In genomic region chr7:24903444-24903825, GRCm38 (mm10) we compare ENCODE assay signal across 8 mouse cellular contexts. TPM values are rescaled to one million over a fixed set of nuclear protein-coding genes. Genes with fewer than 3 reads are reported as not detected.
DNase-seq lines count a peak whose midpoint lies in the region; ATAC-seq lines count a peak whose summit lies in the region.

No protein-coding gene starts in this region.

- peaks cover 27% of the 10 kb centered on the region for H3K36me3 ChIP-seq in erythroblast, embryonic 14.5 days (ENCODE audit: control insufficient read depth)
- H3K36me3 ChIP-seq in liver, embryonic 11.5 days (ENCODE audit: control insufficient read depth, insufficient read depth, low read length), result peaks cover 8% of the 10 kb centered on the region; the same call in 1 of the 2 replicates

- peak; percentile 33 for DNase-seq in thymus, postnatal 14 days
- no peak for DNase-seq in thymus, postnatal 10 days (ENCODE audit: low spot score in 2 of 2)
- no peak for DNase-seq in liver, embryonic 11.5 days (ENCODE audit: low spot score)
- no peak for DNase-seq in left cerebral cortex, postnatal 14 days (ENCODE audit: low spot score in 2 of 2)
- DNase-seq in yolk sac, embryonic 10.5 days (ENCODE audit: low spot score), result no peak

- peak overlapping the region; percentile 80 for H3K9ac ChIP-seq in liver, embryonic 11.5 days (ENCODE audit: low read depth, low read length)

- peak overlapping the region; percentile 86 for H3K4me3 ChIP-seq in erythroblast, embryonic 14.5 days (replicated peaks)
- peak overlapping the region; percentile 80 for H3K4me3 ChIP-seq in liver, embryonic 11.5 days (ENCODE audit: low read depth, low read length)

- peaks cover 73% of the 10 kb centered on the region for H3K4me1 ChIP-seq in erythroblast, embryonic 14.5 days (ENCODE audit: control insufficient read depth)
- H3K4me1 ChIP-seq in liver, embryonic 11.5 days (replicated peaks; ENCODE audit: control insufficient read depth, insufficient read depth, low read length), result peaks cover 39% of the 10 kb centered on the region

- 13% methylated on average over 10 of the region's 10 CpGs for WGBS in liver, embryonic 11.5 days

- peak overlapping the region; percentile 84 for H3K27ac ChIP-seq in liver, embryonic 11.5 days (ENCODE audit: low read depth, low read length)

- H3K9me3 ChIP-seq in erythroblast, embryonic 14.5 days (ENCODE audit: control insufficient read depth, low read length), result no peaks in the 10 kb centered on the region
- no peaks in the 10 kb centered on the region for H3K9me3 ChIP-seq in liver, embryonic 11.5 days (ENCODE audit: control insufficient read depth, low read length)

- no peaks in the 10 kb centered on the region for H3K27me3 ChIP-seq in erythroblast, embryonic 14.5 days (ENCODE audit: control insufficient read depth)
- no peaks in the 10 kb centered on the region for H3K27me3 ChIP-seq in liver, embryonic 11.5 days (replicated peaks; ENCODE audit: control insufficient read depth, insufficient read depth, low read length)

- intact Hi-C loops in left cerebral cortex, postnatal 14 days (cut with DNase I), result no loop called here

- H3K4me2 ChIP-seq in liver, embryonic 11.5 days, result peak overlapping the region; percentile 85

- no peak for ATAC-seq in erythroblast, adult 5-6 weeks (replicated peaks; ENCODE audit: low FRiP score, poor library complexity, severe bottlenecking)
- ATAC-seq in liver, embryonic 11.5 days (replicated peaks; ENCODE audit: low FRiP score), result no peak
- no peak for ATAC-seq in erythroid progenitor cell, adult 5-6 weeks (replicated peaks; ENCODE audit: low FRiP score, poor library complexity, severe bottlenecking)

RNA-seq across cellular contexts. Expression of gene Arhgef1, which starts 0.7 kb away (rescaled TPM):
- polyA plus RNA-seq in erythroblast, embryonic 14.5 days (2012), result 20.6 and 20.7 TPM in 2 replicates
- total RNA-seq in erythroblast, adult 5-6 weeks (2015; ENCODE audit: low replicate concordance), result 39.7 and 42.3 TPM in 2 replicates
- total RNA-seq in erythroblast, adult 5-6 weeks (2017; ENCODE audit: low replicate concordance), result 25.0 and 31.2 TPM in 2 replicates
- 98.6 and 103 TPM in 2 replicates for polyA plus RNA-seq in liver, embryonic 11.5 days (2014; fragmentation: Nextera tagmentation; extraction: Ambion mirVana)
- total RNA-seq in erythroid progenitor cell, adult 5-6 weeks (2015; ENCODE audit: low replicate concordance), result 36.4 and 59.1 TPM in 2 replicates
- total RNA-seq in erythroid progenitor cell, adult 5-6 weeks (2017; ENCODE audit: low replicate concordance), result 35.8 and 40.3 TPM in 2 replicates
- 10 to 100 TPM; 80.3 to 89.2 TPM for total RNA-seq in left cerebral cortex, postnatal 14 days (2021)

RNA-seq across cellular contexts. Expression of gene Cd79a, which starts 6.3 kb away (rescaled TPM):
- polyA plus RNA-seq in erythroblast, embryonic 14.5 days (2012), result 0.08 and 0.10 TPM in 2 replicates
- 0.84 and 0.96 TPM in 2 replicates for total RNA-seq in erythroblast, adult 5-6 weeks (2015; ENCODE audit: low replicate concordance)
- total RNA-seq in erythroblast, adult 5-6 weeks (2017; ENCODE audit: low replicate concordance), result 0.43 TPM in 1 of 2 replicates, not detected in the other
- 0.12 TPM in 1 of 2 replicates, not detected in the other for polyA plus RNA-seq in liver, embryonic 11.5 days (2014; fragmentation: Nextera tagmentation; extraction: Ambion mirVana)
- total RNA-seq in erythroid progenitor cell, adult 5-6 weeks (2015; ENCODE audit: low replicate concordance), result 56.2 and 74.6 TPM in 2 replicates
- total RNA-seq in erythroid progenitor cell, adult 5-6 weeks (2017; ENCODE audit: low replicate concordance), result 12.7 and 14.7 TPM in 2 replicates
- under 1 TPM in 1 of 2 experiments, not detected in 1; 0.55 TPM for total RNA-seq in left cerebral cortex, postnatal 14 days (2021)

RNA-seq across cellular contexts. Expression of gene Rps19, which starts 19.3 kb away (rescaled TPM):
- 189 and 353 TPM in 2 replicates for polyA plus RNA-seq in erythroblast, embryonic 14.5 days (2012)
- total RNA-seq in erythroblast, adult 5-6 weeks (2015; ENCODE audit: low replicate concordance), result 474 and 634 TPM in 2 replicates
- total RNA-seq in erythroblast, adult 5-6 weeks (2017; ENCODE audit: low replicate concordance), result 204 and 237 TPM in 2 replicates
- polyA plus RNA-seq in liver, embryonic 11.5 days (2014; fragmentation: Nextera tagmentation; extraction: Ambion mirVana), result 2,415 and 2,620 TPM in 2 replicates
- total RNA-seq in erythroid progenitor cell, adult 5-6 weeks (2015; ENCODE audit: low replicate concordance), result 818 and 840 TPM in 2 replicates
- 217 and 310 TPM in 2 replicates for total RNA-seq in erythroid progenitor cell, adult 5-6 weeks (2017; ENCODE audit: low replicate concordance)
- 100 to 1,000 TPM; 421 to 431 TPM for total RNA-seq in left cerebral cortex, postnatal 14 days (2021)

RNA-seq across cellular contexts. Expression of gene Dmrtc2, which starts 33.6 kb away (rescaled TPM):
- polyA plus RNA-seq in erythroblast, embryonic 14.5 days (2012), result not detected in 2 replicates
- not detected in 2 replicates for total RNA-seq in erythroblast, adult 5-6 weeks (2015; ENCODE audit: low replicate concordance)
- total RNA-seq in erythroblast, adult 5-6 weeks (2017; ENCODE audit: low replicate concordance), result not detected in 2 replicates
- not detected in 2 replicates for polyA plus RNA-seq in liver, embryonic 11.5 days (2014; fragmentation: Nextera tagmentation; extraction: Ambion mirVana)
- not detected in 2 replicates for total RNA-seq in erythroid progenitor cell, adult 5-6 weeks (2015; ENCODE audit: low replicate concordance)
- total RNA-seq in erythroid progenitor cell, adult 5-6 weeks (2017; ENCODE audit: low replicate concordance), result not detected in 2 replicates
- total RNA-seq in left cerebral cortex, postnatal 14 days (2021), result not detected

RNA-seq across cellular contexts. Expression of gene Lypd4, which starts 33.7 kb away (rescaled TPM):
- 0.06 TPM in 1 of 2 replicates, not detected in the other for polyA plus RNA-seq in erythroblast, embryonic 14.5 days (2012)
- not detected in 2 replicates for total RNA-seq in erythroblast, adult 5-6 weeks (2015; ENCODE audit: low replicate concordance)
- not detected in 2 replicates for total RNA-seq in erythroblast, adult 5-6 weeks (2017; ENCODE audit: low replicate concordance)
- not detected in 2 replicates for polyA plus RNA-seq in liver, embryonic 11.5 days (2014; fragmentation: Nextera tagmentation; extraction: Ambion mirVana)
- not detected in 2 replicates for total RNA-seq in erythroid progenitor cell, adult 5-6 weeks (2015; ENCODE audit: low replicate concordance)
- total RNA-seq in erythroid progenitor cell, adult 5-6 weeks (2017; ENCODE audit: low replicate concordance), result not detected in 2 replicates
- total RNA-seq in left cerebral cortex, postnatal 14 days (2021), result not detected

Comparison
In these comparisons a context has a peak if more than half of its experiments do, and no peak if none do; other contexts are left out.
1. RNA of gene Cd79a, which starts 6.3 kb away (total RNA-seq): 12.7 to 74.6 TPM in erythroid progenitor cell, adult 5-6 weeks; 0.43 to 0.96 TPM in erythroblast, adult 5-6 weeks and 0.55 TPM in left cerebral cortex, postnatal 14 days; every median in the first group is over 4 times any median in the second.